In genomic region chr14:25206855-25207254, GRCm38 (mm10) we compare ENCODE assay signal across 21 mouse cellular contexts.
A peak's percentile ranks its signal among the peaks of the same experiment; 100 is the strongest.
DNase-seq lines count a peak whose midpoint lies in the region; ATAC-seq lines count a peak whose summit lies in the region.
"Had no signal": no experiment of that assay in that cellular context is flagged by ENCODE, and none has a peak within 500 bp of the region (broad histone marks: within the 10 kb centered on the region; RNA-seq: fewer than 3 reads in every experiment).

No protein-coding gene starts in this region.

- DNase-seq in kidney, adult 9 months = no peak
- DNase-seq in embryonic facial prominence, embryonic 10.5 days (ENCODE audit: low spot score) = no peak
- no peak for DNase-seq in left cerebral cortex, postnatal 14 days (ENCODE audit: low spot score in 2 of 2)
- DNase-seq in forebrain, embryonic 14.5 days (ENCODE audit: low spot score) = no peak
- DNase-seq: adrenal gland, adult 8-10 months; cerebellum, adult 11-12 months; cerebellum, postnatal 10 days; lung, adult 18-20 months; lung, postnatal 10 days; right cerebral cortex, adult 18-20 months; right cerebral cortex, postnatal 4 days; thymus, postnatal 36 days had no signal

- H3K9me3 ChIP-seq in kidney, embryonic 14.5 days (ENCODE audit: control insufficient read depth, low read length) = no peaks in the 10 kb centered on the region
- no peaks in the 10 kb centered on the region for H3K9me3 ChIP-seq in embryonic facial prominence, embryonic 10.5 days
- no peaks in the 10 kb centered on the region for H3K9me3 ChIP-seq in embryonic facial prominence, embryonic 13.5 days
- no peaks in the 10 kb centered on the region for H3K9me3 ChIP-seq in limb, embryonic 13.5 days
- H3K9me3 ChIP-seq in forebrain, embryonic 14.5 days (replicated peaks; ENCODE audit: control insufficient read depth, low read length) = no peaks in the 10 kb centered on the region
- H3K9me3 ChIP-seq: embryonic facial prominence, embryonic 15.5 days; hindbrain, embryonic 10.5 days; neural tube, embryonic 15.5 days; stomach, embryonic 15.5 days had no signal

- 50% methylated on average over 4 of the region's 4 CpGs for WGBS in kidney, embryonic 14.5 days
- WGBS in embryonic facial prominence, embryonic 10.5 days = 90% methylated on average over 4 of the region's 4 CpGs
- WGBS in embryonic facial prominence, embryonic 13.5 days = 74% methylated on average over 4 of the region's 4 CpGs
- 22% methylated on average over 4 of the region's 4 CpGs for WGBS in limb, embryonic 13.5 days
- 87% methylated on average over 4 of the region's 4 CpGs for WGBS in forebrain, embryonic 14.5 days

- H3K27me3 ChIP-seq in kidney, embryonic 14.5 days (ENCODE audit: control insufficient read depth, insufficient read depth, low read length) = no peaks in the 10 kb centered on the region
- H3K27me3 ChIP-seq in embryonic facial prominence, embryonic 10.5 days (replicated peaks; ENCODE audit: low read depth, poor library complexity, severe bottlenecking) = 0 out of 2 replicates have a peak, but pooled peaks cover 5% of the 10 kb centered on the region
- no peaks in the 10 kb centered on the region for H3K27me3 ChIP-seq in embryonic facial prominence, embryonic 13.5 days
- H3K27me3 ChIP-seq in limb, embryonic 13.5 days = no peaks in the 10 kb centered on the region
- H3K27me3 ChIP-seq in forebrain, embryonic 14.5 days (replicated peaks; ENCODE audit: control insufficient read depth, insufficient read depth, low read length) = no peaks in the 10 kb centered on the region
- H3K27me3 ChIP-seq: embryonic facial prominence, embryonic 15.5 days; neural tube, embryonic 15.5 days; stomach, embryonic 15.5 days had no signal

- H3K4me1 ChIP-seq in kidney, embryonic 14.5 days (ENCODE audit: control insufficient read depth, insufficient read depth, low read length) = peaks cover 35% of the 10 kb centered on the region
- H3K4me1 ChIP-seq in embryonic facial prominence, embryonic 10.5 days = peaks cover 43% of the 10 kb centered on the region
- peaks cover 29% of the 10 kb centered on the region for H3K4me1 ChIP-seq in embryonic facial prominence, embryonic 13.5 days
- peaks cover 54% of the 10 kb centered on the region for H3K4me1 ChIP-seq in limb, embryonic 13.5 days
- no peaks in the 10 kb centered on the region for H3K4me1 ChIP-seq in forebrain, embryonic 14.5 days (ENCODE audit: control insufficient read depth, insufficient read depth, low read length)

- H3K4me2 ChIP-seq in kidney, embryonic 14.5 days (replicated peaks; ENCODE audit: low read depth, low read length) = no peak overlapping the region
- no peak overlapping the region for H3K4me2 ChIP-seq in embryonic facial prominence, embryonic 13.5 days
- 0 out of 2 replicates have a peak overlapping the region, but pooled peaks have one; percentile 5 for H3K4me2 ChIP-seq in limb, embryonic 13.5 days (replicated peaks)
- no peak overlapping the region for H3K4me2 ChIP-seq in forebrain, embryonic 14.5 days (ENCODE audit: low read length)
- H3K4me2 ChIP-seq: embryonic facial prominence, embryonic 15.5 days; midbrain, embryonic 11.5 days; neural tube, embryonic 15.5 days; stomach, embryonic 15.5 days had no signal

- no peak overlapping the region for H3K9ac ChIP-seq in kidney, embryonic 14.5 days (ENCODE audit: low read depth, low read length)
- H3K9ac ChIP-seq in embryonic facial prominence, embryonic 13.5 days = no peak overlapping the region
- peak overlapping the region; percentile 27; the same call in 1 of the 2 replicates for H3K9ac ChIP-seq in limb, embryonic 13.5 days
- no peak overlapping the region for H3K9ac ChIP-seq in forebrain, embryonic 14.5 days (ENCODE audit: low read length)
- H3K9ac ChIP-seq: embryonic facial prominence, embryonic 15.5 days; neural tube, embryonic 15.5 days; stomach, embryonic 15.5 days had no signal

- H3K4me3 ChIP-seq in kidney, embryonic 14.5 days (ENCODE audit: low read length) = no peak overlapping the region
- no peak overlapping the region for H3K4me3 ChIP-seq in embryonic facial prominence, embryonic 10.5 days
- no peak overlapping the region for H3K4me3 ChIP-seq in embryonic facial prominence, embryonic 13.5 days
- no peak overlapping the region for H3K4me3 ChIP-seq in limb, embryonic 13.5 days
- H3K4me3 ChIP-seq in forebrain, embryonic 14.5 days (ENCODE audit: low read depth, low read length) = no peak overlapping the region
- H3K4me3 ChIP-seq: embryonic facial prominence, embryonic 15.5 days; hindbrain, embryonic 10.5 days; neural tube, embryonic 15.5 days; stomach, embryonic 15.5 days had no signal

- H3K36me3 ChIP-seq in kidney, embryonic 14.5 days (ENCODE audit: control insufficient read depth, insufficient read depth, low read length) = no peaks in the 10 kb centered on the region
- no peaks in the 10 kb centered on the region for H3K36me3 ChIP-seq in embryonic facial prominence, embryonic 10.5 days (replicated peaks)
- H3K36me3 ChIP-seq in embryonic facial prominence, embryonic 13.5 days = no peaks in the 10 kb centered on the region
- H3K36me3 ChIP-seq in limb, embryonic 13.5 days = no peaks in the 10 kb centered on the region
- no peaks in the 10 kb centered on the region for H3K36me3 ChIP-seq in forebrain, embryonic 14.5 days (ENCODE audit: control insufficient read depth, insufficient read depth, low read length)
- H3K36me3 ChIP-seq: embryonic facial prominence, embryonic 15.5 days; hindbrain, embryonic 10.5 days; neural tube, embryonic 15.5 days; stomach, embryonic 15.5 days had no signal

- H3K27ac ChIP-seq in kidney, embryonic 14.5 days (ENCODE audit: low read depth, low read length) = peak overlapping the region; percentile 30
- peak overlapping the region; percentile 74 for H3K27ac ChIP-seq in embryonic facial prominence, embryonic 10.5 days (replicated peaks)
- 0 out of 2 replicates have a peak overlapping the region, but pooled peaks have one; percentile 48 for H3K27ac ChIP-seq in embryonic facial prominence, embryonic 13.5 days
- H3K27ac ChIP-seq in limb, embryonic 13.5 days = peak overlapping the region; percentile 79
- H3K27ac ChIP-seq in forebrain, embryonic 14.5 days (ENCODE audit: low read depth, low read length) = no peak overlapping the region
- H3K27ac ChIP-seq: embryonic facial prominence, embryonic 15.5 days; neural tube, embryonic 15.5 days; stomach, embryonic 15.5 days had no signal

- intact Hi-C loops in left cerebral cortex, postnatal 14 days (cut with DNase I) = no loop called here

- no peak for ATAC-seq in kidney, embryonic 14.5 days (ENCODE audit: low FRiP score, low TSS enrichment)
- ATAC-seq in embryonic facial prominence, embryonic 13.5 days (ENCODE audit: insufficient number of reproducible peaks, insufficient read depth, low FRiP score, low TSS enrichment, low read depth) = no peak; the same call in 1 of the 2 replicates
- ATAC-seq in limb, embryonic 13.5 days (ENCODE audit: low FRiP score, low read depth) = peak; percentile 68
- no peak for ATAC-seq in forebrain, embryonic 14.5 days
- ATAC-seq: hindbrain, embryonic 16.5 days had no signal
